Mouse (Mus musculus): ENCODE measurements around the gene Acnat2.
"Not testable (repeated sequence)": the region's sequence is repeated elsewhere in the genome, so short reads cannot be mapped to it uniquely, and the experiment has no call there.

DNA sequence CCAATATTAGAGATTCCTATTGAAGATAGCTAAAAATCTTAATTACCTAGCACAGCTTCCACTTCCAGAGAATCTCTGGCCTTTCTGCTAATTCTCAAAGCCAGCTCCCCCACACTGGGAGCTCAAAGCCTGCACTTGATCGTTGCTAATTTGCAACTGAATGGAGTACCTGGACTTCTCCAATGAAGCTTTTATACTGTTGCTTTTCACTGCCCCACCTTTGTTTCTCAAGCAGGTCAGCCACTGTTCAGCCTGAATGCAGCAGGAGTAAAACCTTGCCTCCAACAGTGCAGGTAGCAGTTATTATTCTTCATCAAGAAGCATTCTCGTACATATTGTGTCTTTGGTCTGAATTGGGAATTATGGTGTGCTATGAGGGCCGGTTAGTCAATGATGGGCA is 39.9 kb downstream of the Acnat2 start:
- TF ChIP-seq CTCF (IDR thresholded peaks at IDR 0.05; ENCODE audit: borderline replicate concordance, insufficient read depth, low read depth, low read length); POLR2A (IDR thresholded peaks at IDR 0.05; ENCODE audit: borderline replicate concordance, insufficient read depth, low read length): not testable (repeated sequence)
